Mouse (Mus musculus): ENCODE data around the gene Srarp.

The Srarp gene

GRCm38 (mm10) chr4:141435974-141436373 is at the start of gene Srarp:
Srarp (minus strand) TSS chr4:141436105.
- no peak for DNase-seq (ENCODE audit: low spot score in 2 of 2)

- no peak for DNase-seq (ENCODE audit: low spot score in 2 of 2)
Observed at GRCm38 (mm10) chr4:141484071-141484470, 48.2 kb upstream of the Srarp start.

- no peak for DNase-seq (ENCODE audit: low spot score in 2 of 2)
Observed at GRCm38 (mm10) chr4:141479411-141479810, 43.5 kb upstream of the Srarp start.

- no peak for DNase-seq (ENCODE audit: low spot score in 2 of 2)
Observed at GRCm38 (mm10) chr4:141478794-141479193, 42.9 kb upstream of the Srarp start.

GRCm38 (mm10) chr4:141478225-141478624 is 42.3 kb upstream of the Srarp start:
- no peak for DNase-seq (ENCODE audit: low spot score in 2 of 2)

- peak in 1 of 2 experiments; percentile 54 for DNase-seq (ENCODE audit: low spot score in 2 of 2)
Observed at GRCm38 (mm10) chr4:141477681-141478102, 41.8 kb upstream of the Srarp start.

GRCm38 (mm10) chr4:141474431-141474830 is 38.5 kb upstream of the Srarp start:
- no peak for DNase-seq (ENCODE audit: low spot score in 2 of 2)

- no peak for DNase-seq (ENCODE audit: low spot score in 2 of 2)
Observed at GRCm38 (mm10) chr4:141472641-141473321, 36.9 kb upstream of the Srarp start.

GRCm38 (mm10) chr4:141471491-141471890 is 35.6 kb upstream of the Srarp start:
- DNase-seq (ENCODE audit: low spot score in 2 of 2), result no peak

GRCm38 (mm10) chr4:141469343-141469742 is 33.4 kb upstream of the Srarp start:
- DNase-seq (ENCODE audit: low spot score in 2 of 2), result no peak

- no peak for DNase-seq (ENCODE audit: low spot score in 2 of 2)
Observed at GRCm38 (mm10) chr4:141468576-141468975, 32.7 kb upstream of the Srarp start.

- DNase-seq (ENCODE audit: low spot score in 2 of 2), result no peak
Observed at GRCm38 (mm10) chr4:141467581-141467927, 31.6 kb upstream of the Srarp start.

GRCm38 (mm10) chr4:141466844-141467580 is 31.1 kb upstream of the Srarp start:
- DNase-seq (ENCODE audit: low spot score in 2 of 2), result no peak

- DNase-seq (ENCODE audit: low spot score in 2 of 2), result peak in 1 of 2 experiments; percentile 61
Observed at GRCm38 (mm10) chr4:141466289-141466795, 30.4 kb upstream of the Srarp start.

GRCm38 (mm10) chr4:141465512-141466288 is 29.8 kb upstream of the Srarp start:
- peak in 1 of 2 experiments; percentile 63 for DNase-seq (ENCODE audit: low spot score in 2 of 2)

- no peak for DNase-seq (ENCODE audit: low spot score in 2 of 2)
Observed at GRCm38 (mm10) chr4:141464722-141465121, 28.8 kb upstream of the Srarp start.

- peak in 1 of 2 experiments; percentile 53 for DNase-seq (ENCODE audit: low spot score in 2 of 2)
Observed at GRCm38 (mm10) chr4:141463472-141463871, 27.6 kb upstream of the Srarp start.

GRCm38 (mm10) chr4:141461576-141461975 is 25.7 kb upstream of the Srarp start:
- DNase-seq (ENCODE audit: low spot score in 2 of 2), result no peak

GRCm38 (mm10) chr4:141461088-141461487 is 25.2 kb upstream of the Srarp start:
- DNase-seq (ENCODE audit: low spot score in 2 of 2), result peak in 1 of 2 experiments; percentile 43

GRCm38 (mm10) chr4:141460481-141460880 is 24.6 kb upstream of the Srarp start:
- peak in 1 of 2 experiments; percentile 58 for DNase-seq (ENCODE audit: low spot score in 2 of 2)

- peak in 1 of 2 experiments; percentile 53 for DNase-seq (ENCODE audit: low spot score in 2 of 2)
Observed at GRCm38 (mm10) chr4:141459766-141460165, 23.9 kb upstream of the Srarp start.

GRCm38 (mm10) chr4:141458888-141459287 is 23.0 kb upstream of the Srarp start:
- peak in 1 of 2 experiments; percentile 54 for DNase-seq (ENCODE audit: low spot score in 2 of 2)
